Comparison of ENCODE assay signal across 8 mouse cellular contexts in the genomic region with DNA sequence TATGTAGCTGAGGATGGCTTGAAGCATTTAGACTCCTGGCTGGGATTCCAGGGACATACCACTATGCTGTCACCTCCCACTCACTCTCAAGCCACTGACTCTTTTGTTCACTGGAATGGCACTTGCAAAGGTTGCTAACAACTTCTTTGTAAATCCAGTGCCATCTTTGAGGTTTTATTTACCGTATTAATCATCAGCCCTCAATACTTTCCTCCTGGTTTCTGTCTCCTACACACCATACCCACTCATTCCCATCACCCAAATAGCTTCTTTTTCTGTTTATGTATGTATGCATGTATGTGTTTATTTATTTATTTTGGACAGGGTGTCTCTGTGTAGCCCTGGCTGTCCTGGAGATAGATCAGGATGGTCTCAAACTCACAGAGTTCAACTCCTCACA. TPM values are rescaled to one million over a fixed set of nuclear protein-coding genes. Genes with fewer than 3 reads are reported as not detected.
DNase-seq lines count a peak whose midpoint lies in the region; ATAC-seq and TF ChIP-seq lines count a peak whose summit lies in the region.

No protein-coding gene starts in this region.

- H3K9me3 ChIP-seq in heart, embryonic 11.5 days (replicated peaks; ENCODE audit: control insufficient read depth, low read length) = no peaks in the 10 kb centered on the region
- peaks cover 4% of the 10 kb centered on the region; the same call in 1 of the 2 replicates for H3K9me3 ChIP-seq in E14TG2a.4 (ENCODE audit: low read length)
- H3K9me3 ChIP-seq in hindbrain, embryonic 12.5 days (replicated peaks) = no peaks in the 10 kb centered on the region
- H3K9me3 ChIP-seq in liver, embryonic 15.5 days (replicated peaks) = no peaks in the 10 kb centered on the region

- TF ChIP-seq CTCF in E14TG2a.4 (conservative IDR thresholded peaks at IDR 0.05; ENCODE audit: low read length) = no peak

- ATAC-seq in heart, embryonic 11.5 days (replicated peaks; ENCODE audit: insufficient number of reproducible peaks, low FRiP score, low TSS enrichment) = no peak
- ATAC-seq in hindbrain, embryonic 12.5 days (ENCODE audit: low FRiP score) = no peak
- no peak for ATAC-seq in liver, embryonic 15.5 days (ENCODE audit: insufficient read depth)
- no peak for ATAC-seq in inflammation-experienced regulatory T-cells, adult 6 months

- intact Hi-C loops in gastrocnemius, postnatal 14 days (cut with DNase I; ENCODE audit: low total_unique reads) = no loop called here
- intact Hi-C loops in left cerebral cortex, postnatal 10 days (cut with DNase I) = no loop called here

- H3K4me1 ChIP-seq in heart, embryonic 11.5 days (ENCODE audit: control insufficient read depth, insufficient read depth, low read length) = peaks cover 13% of the 10 kb centered on the region; the same call in 1 of the 2 replicates
- peaks cover 44% of the 10 kb centered on the region for H3K4me1 ChIP-seq in E14TG2a.4 (replicated peaks; ENCODE audit: low read depth, low read length)
- H3K4me1 ChIP-seq in hindbrain, embryonic 12.5 days = peaks cover 10% of the 10 kb centered on the region; the same call in 1 of the 2 replicates
- H3K4me1 ChIP-seq in liver, embryonic 15.5 days (replicated peaks) = peaks cover 40% of the 10 kb centered on the region

- H3K27ac ChIP-seq in heart, embryonic 11.5 days (ENCODE audit: low read depth, low read length) = no peak overlapping the region
- H3K27ac ChIP-seq in hindbrain, embryonic 12.5 days = no peak overlapping the region
- H3K27ac ChIP-seq in liver, embryonic 15.5 days (replicated peaks) = peak overlapping the region; percentile 76; the same call in 1 of the 2 replicates

- H3K36me3 ChIP-seq in heart, embryonic 11.5 days (ENCODE audit: control insufficient read depth, insufficient read depth, low read length) = no peaks in the 10 kb centered on the region
- no peaks in the 10 kb centered on the region for H3K36me3 ChIP-seq in E14TG2a.4 (ENCODE audit: insufficient read depth, low read length)
- no peaks in the 10 kb centered on the region for H3K36me3 ChIP-seq in hindbrain, embryonic 12.5 days
- H3K36me3 ChIP-seq in liver, embryonic 15.5 days (replicated peaks) = no peaks in the 10 kb centered on the region

- 76% methylated on average over 1 of the region's 1 CpGs for WGBS in heart, embryonic 11.5 days (ENCODE audit: insufficient replicate concordance)
- WGBS in hindbrain, embryonic 12.5 days = 69% methylated on average over 1 of the region's 1 CpGs
- WGBS in liver, embryonic 15.5 days (ENCODE audit: insufficient replicate concordance) = 73% methylated on average over 1 of the region's 1 CpGs

- H3K27me3 ChIP-seq in heart, embryonic 11.5 days (ENCODE audit: control insufficient read depth, insufficient read depth, low read length) = no peaks in the 10 kb centered on the region
- peaks cover 9% of the 10 kb centered on the region; the same call in 1 of the 2 replicates for H3K27me3 ChIP-seq in E14TG2a.4 (ENCODE audit: insufficient read depth, low read length)
- no peaks in the 10 kb centered on the region for H3K27me3 ChIP-seq in hindbrain, embryonic 12.5 days
- peaks cover 10% of the 10 kb centered on the region; the same call in 1 of the 2 replicates for H3K27me3 ChIP-seq in liver, embryonic 15.5 days

- H3K9ac ChIP-seq in heart, embryonic 11.5 days (ENCODE audit: low read depth, low read length) = 0 out of 2 replicates have a peak overlapping the region, but pooled peaks have one; percentile 36
- H3K9ac ChIP-seq in hindbrain, embryonic 12.5 days = no peak overlapping the region
- H3K9ac ChIP-seq in liver, embryonic 15.5 days = no peak overlapping the region

- peak overlapping the region; percentile 64 for H3K4me3 ChIP-seq in heart, embryonic 11.5 days (ENCODE audit: low read depth, low read length)
- H3K4me3 ChIP-seq in E14TG2a.4 (replicated peaks; ENCODE audit: low read length) = peak overlapping the region; percentile 82; the same call in 1 of the 2 replicates
- no peak overlapping the region for H3K4me3 ChIP-seq in hindbrain, embryonic 12.5 days
- H3K4me3 ChIP-seq in liver, embryonic 15.5 days (replicated peaks) = peak overlapping the region; percentile 74

- no peak for DNase-seq in heart, adult 8-10 months (ENCODE audit: low spot score)
- DNase-seq in gastrocnemius, postnatal 14 days = no peak
- DNase-seq in left cerebral cortex, postnatal 10 days (ENCODE audit: extremely low spot score in 1 of 2, low spot score in 2 of 2) = no peak

- H3K4me2 ChIP-seq in heart, embryonic 11.5 days = peak overlapping the region; percentile 75
- peak overlapping the region; percentile 45 for H3K4me2 ChIP-seq in hindbrain, embryonic 12.5 days (replicated peaks)
- peak overlapping the region; percentile 91 for H3K4me2 ChIP-seq in liver, embryonic 15.5 days

RNA-seq across cellular contexts. Expression of a gene that starts 0.8 kb away (rescaled TPM):
- polyA plus RNA-seq in heart, embryonic 11.5 days (2014; fragmentation: Nextera tagmentation; extraction: Ambion mirVana) = 16.0 and 16.5 TPM in 2 replicates
- total RNA-seq in heart, adult 8-10 months (2022) = 10 to 100 TPM; 22.3 to 37.6 (median 30.1) TPM
- 9.0 and 9.6 TPM in 2 replicates for polyA plus RNA-seq in hindbrain, embryonic 12.5 days (2016; fragmentation: Nextera tagmentation; extraction: Ambion mirVana)
- 6.7 and 9.9 TPM in 2 replicates for polyA plus RNA-seq in liver, embryonic 15.5 days (2015; fragmentation: Nextera tagmentation; extraction: Ambion mirVana)
- total RNA-seq in gastrocnemius, postnatal 14 days (2021) = 1 to 10 TPM; 4.0 to 5.9 TPM
- total RNA-seq in left cerebral cortex, postnatal 10 days (2021) = 1 to 10 TPM; 2.0 to 3.2 TPM
- polyA plus RNA-seq in inflammation-experienced regulatory T-cells, adult 6 months (2017; shearing (Covaris generic)) = under 1 TPM in 2 of 3 experiments, not detected in 1; 0.40 to 0.98 TPM

RNA-seq across cellular contexts. Expression of a gene that starts 0.9 kb away (rescaled TPM):
- 0.14 TPM in 1 of 2 replicates, not detected in the other for polyA plus RNA-seq in heart, embryonic 11.5 days (2014; fragmentation: Nextera tagmentation; extraction: Ambion mirVana)
- total RNA-seq in heart, adult 8-10 months (2022) = under 1 TPM in 2 of 4 experiments, not detected in 2; 0.22 to 0.35 TPM
- polyA plus RNA-seq in hindbrain, embryonic 12.5 days (2016; fragmentation: Nextera tagmentation; extraction: Ambion mirVana) = 0.78 and 1.3 TPM in 2 replicates
- polyA plus RNA-seq in liver, embryonic 15.5 days (2015; fragmentation: Nextera tagmentation; extraction: Ambion mirVana) = 0.12 TPM in 1 of 2 replicates, not detected in the other
- not detected for total RNA-seq in gastrocnemius, postnatal 14 days (2021)
- 1 to 10 TPM in 1 of 2 experiments, under 1 TPM in 1; 0.81 to 1.8 TPM for total RNA-seq in left cerebral cortex, postnatal 10 days (2021)
- not detected for polyA plus RNA-seq in inflammation-experienced regulatory T-cells, adult 6 months (2017; shearing (Covaris generic))
